Mouse (Mus musculus) kidney, adult 2 months (tissue): ENCODE results near the gene Gm9999.

Experiments used
- CTCF ChIP-seq: fragments of 200-500 bp; conservative IDR thresholded peaks from 2 replicates; pipeline ENCODE4 v1.5.1; 2011; ENCODE audit warnings: low read depth, mild to moderate bottlenecking, control low read depth, low read length, moderate library complexity, mixed read lengths; ENCODE audit not compliant: insufficient read depth, insufficient read length
- POLR2A ChIP-seq: fragments of 200-500 bp; IDR thresholded peaks from one replicate; pipeline ENCODE4 v1.6.1; 2011; ENCODE audit warnings: low read depth, low read length, control low read depth

DNA sequence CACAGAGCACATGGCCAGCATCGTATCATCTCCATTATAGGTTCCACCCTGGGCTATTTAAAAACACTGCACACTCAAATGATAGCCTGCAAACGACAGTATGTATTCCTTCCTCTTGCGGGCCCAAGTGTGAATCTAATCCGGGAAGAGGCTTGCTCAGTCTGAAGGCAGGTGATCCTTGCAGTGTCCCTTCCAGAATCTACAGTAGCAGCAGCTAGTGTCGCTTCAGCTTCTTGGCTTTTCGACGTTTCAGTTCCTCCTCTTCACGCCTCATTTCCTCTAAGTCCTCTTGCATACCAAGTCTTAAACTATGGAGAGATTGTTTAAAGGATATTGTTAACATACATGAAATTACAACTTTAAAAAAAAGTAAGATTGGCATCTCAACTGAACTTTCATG, 9.7 kb downstream of the Gm9999 start:
- no peak for TF ChIP-seq CTCF
- TF ChIP-seq POLR2A: no peak
